Mouse (Mus musculus): ENCODE measurements around the gene Tm7sf2. TPM values are rescaled to one million over a fixed set of nuclear protein-coding genes. Genes with fewer than 3 reads are reported as not detected.

Tm7sf2 gene
- total and polyA plus RNA-seq, 3 experiments = 7.6 to 13.1 TPM; not detected in 1

- Histone ChIP-seq H3K9me3 (replicated peaks; ENCODE audit: insufficient read depth, low read length) (no peaks in the 10 kb centered on the region), H3K4me1 (ENCODE audit: control insufficient read depth in 1 of 2, insufficient read depth in 2 of 2, low read length in 2 of 2) (peaks cover 0 to 15% of the 10 kb centered on the region in 2 experiments; a peak in 1 of 4 replicates), H3K36me3 (ENCODE audit: control insufficient read depth in 1 of 2, insufficient read depth in 2 of 2, low read length in 2 of 2) (peaks cover 4 to 21% of the 10 kb centered on the region in 2 experiments), H3K27ac (ENCODE audit: control insufficient read depth, low read depth, low read length) (peak within 1 kb of the TSS; percentile 67), H3K79me2 (ENCODE audit: control insufficient read depth, insufficient read depth, low read length, poor library complexity) (peaks cover 46% of the 10 kb centered on the region), H3K9ac (ENCODE audit: control insufficient read depth, low read depth, low read length, poor library complexity, severe bottlenecking) (peak within 1 kb of the TSS; percentile 96), H3K27me3 (ENCODE audit: control insufficient read depth in 1 of 2, insufficient read depth in 2 of 2, low read length in 2 of 2) (no peaks in the 10 kb centered on the region), H3K4me3 (ENCODE audit: control insufficient read depth in 1 of 2, insufficient read depth in 1 of 2, low read depth in 2 of 2, low read length in 2 of 2) (peak within 1 kb of the TSS; percentile 95)
- peak; percentile 98 for DNase-seq (ENCODE audit: low read depth, low spot score)
- TF ChIP-seq MEF2A (IDR thresholded peaks at IDR 0.05; ENCODE audit: extremely low read depth, insufficient replicate concordance, low read depth, low read length, poor library complexity, severe bottlenecking) (no peak), HCFC1 (IDR thresholded peaks at IDR 0.05; ENCODE audit: low read depth, low read length) (peak; percentile 95), POLR2AphosphoS5 (IDR thresholded peaks at IDR 0.05; ENCODE audit: borderline replicate concordance, low read depth, low read length) (peak; percentile 73; the same call in 1 of the 2 replicates), MAFK (IDR thresholded peaks at IDR 0.05; ENCODE audit: borderline replicate concordance, low read depth, low read length) (no peak), ELF1 (IDR thresholded peaks at IDR 0.05; ENCODE audit: low read depth, low read length) (peak; percentile 84), TCF12 (IDR thresholded peaks at IDR 0.05; ENCODE audit: low read depth, low read length) (peak; percentile 70; the same call in 1 of the 2 replicates), NELFE (IDR thresholded peaks at IDR 0.05; ENCODE audit: low read depth, low read length) (peak; percentile 97), TBP (IDR thresholded peaks at IDR 0.05; ENCODE audit: low read depth, low read length) (peak; percentile 87), KAT2A (conservative IDR thresholded peaks at IDR 0.05; ENCODE audit: low read depth, low read length) (peak; percentile 71; the same call in 1 of the 2 replicates), RAD21 (IDR thresholded peaks at IDR 0.05; ENCODE audit: low read depth, low read length) (no peak), CTCF (IDR thresholded peaks at IDR 0.05 in 2 of 3, conservative IDR thresholded peaks at IDR 0.05 in 1 of 3; ENCODE audit: control insufficient read depth in 1 of 3, insufficient read depth in 1 of 3, low read depth in 2 of 3, low read length in 3 of 3, poor library complexity in 1 of 3, severe bottlenecking in 1 of 3) (0 out of 6 replicates have a peak, but pooled peaks of 1 of the 3 experiments have one; percentile 5), POLR2A (IDR thresholded peaks at IDR 0.05; ENCODE audit: control insufficient read depth in 1 of 2, insufficient read depth in 1 of 2, low read depth in 1 of 2, low read length in 2 of 2, poor library complexity in 1 of 2) (peak; percentile 88 to 98), NRF1 (IDR thresholded peaks at IDR 0.05; ENCODE audit: insufficient read depth, low read depth, low read length, poor library complexity, severe bottlenecking) (peak; percentile 93), MYC (IDR thresholded peaks at IDR 0.05; ENCODE audit: low read depth, low read length) (peak; percentile 58; the same call in 1 of the 2 replicates), MAX (IDR thresholded peaks at IDR 0.05; ENCODE audit: low read length) (peak; percentile 29; the same call in 1 of the 2 replicates), JUND (IDR thresholded peaks at IDR 0.05; ENCODE audit: low read depth, low read length) (no peak), E2F4 (IDR thresholded peaks at IDR 0.05; ENCODE audit: borderline replicate concordance, low read depth, low read length) (peak; percentile 11; the same call in 1 of the 2 replicates), UBTF (IDR thresholded peaks at IDR 0.05; ENCODE audit: borderline replicate concordance, insufficient read depth, low read depth, low read length) (peak; percentile 70; the same call in 1 of the 2 replicates), BHLHE40 (IDR thresholded peaks at IDR 0.05; ENCODE audit: borderline replicate concordance, low read depth, low read length) (no peak), ETS1 (IDR thresholded peaks at IDR 0.05; ENCODE audit: low read depth, low read length) (no peak), POLR2AphosphoS2 (IDR thresholded peaks at IDR 0.05; ENCODE audit: low read length) (peak; percentile 95), ZC3H11A (IDR thresholded peaks at IDR 0.05; ENCODE audit: low read depth, low read length) (no peak), ZMIZ1 (IDR thresholded peaks at IDR 0.05; ENCODE audit: low read depth, low read length) (peak; percentile 74), SIN3A (IDR thresholded peaks at IDR 0.05; ENCODE audit: low read length) (peak; percentile 59)
These were observed 10.7 kb downstream of the Tm7sf2 start, which contains the start of the genes Mrpl49 and Fau for GRCm38 (mm10) chr19:6057313-6058096. Gene Mrpl49 (minus strand): TSS chr19:6057785. Gene Fau (plus strand): TSS chr19:6057844.

All from MEL (cell line).